Mouse (Mus musculus): ENCODE measurements around the gene Gfra4. TPM values are rescaled to one million over a fixed set of nuclear protein-coding genes. Genes with fewer than 3 reads are reported as not detected.
A peak's percentile ranks its signal among the peaks of the same experiment; 100 is the strongest.

Gene Gfra4
- total RNA-seq, 2 experiments from 2014 or later, result 53.5 to 65.7 TPM

GRCm38 (mm10) chr2:130992818-130993217, 50.1 kb downstream of the Gfra4 start:
- peak in 1 of 2 experiments; percentile 22 for DNase-seq (ENCODE audit: low spot score in 2 of 2)
- intact Hi-C loops (cut with DNase I), result no loop called here

Small RNA genes within 50 kb of the gene (microRNA-seq; reads per million reads assigned to microRNA genes)
- gene Mir6973b, result not detected

Other genes with a start within 250 kb of the Gfra4 start
- 10 to 100 TPM; 66.0 to 77.8 TPM for gene 4930402H24Rik, start 136.7 kb downstream of the Gfra4 start, total RNA-seq (2021)
- 100 to 1,000 TPM; 125 to 128 TPM for gene Atrn, start 136.6 kb downstream of the Gfra4 start, total RNA-seq (2021)
- gene Adam33, start 20.7 kb upstream of the Gfra4 start, total RNA-seq (2021), result 1 to 10 TPM; 4.9 to 9.0 TPM
- under 1 TPM; 0.32 to 0.75 TPM for gene Siglec1, start 43.7 kb upstream of the Gfra4 start, total RNA-seq (2021)
- gene Hspa12b, start 84.2 kb upstream of the Gfra4 start, total RNA-seq (2021), result 10 to 100 TPM in 1 of 2 experiments, 1 to 10 TPM in 1; 7.2 to 11.9 TPM
- not detected for gene Gm11037, start 90.4 kb upstream of the Gfra4 start, total RNA-seq (2021)
- 10 to 100 TPM; 71.1 to 78.3 TPM for gene 1700037H04Rik, start 117.0 kb upstream of the Gfra4 start, total RNA-seq (2021)
- gene Cenpb, start 137.0 kb upstream of the Gfra4 start, total RNA-seq (2021), result 10 to 100 TPM; 75.1 to 88.0 TPM
- gene Cdc25b, start 143.9 kb upstream of the Gfra4 start, total RNA-seq (2021), result 10 to 100 TPM; 13.9 to 22.8 TPM
- gene Spef1, start 144.2 kb upstream of the Gfra4 start, total RNA-seq (2021), result 10 to 100 TPM in 1 of 2 experiments, 1 to 10 TPM in 1; 9.7 to 10.8 TPM
- 10 to 100 TPM; 21.3 to 30.7 TPM for gene Ap5s1, start 164.0 kb upstream of the Gfra4 start, total RNA-seq (2021)
- 1 to 10 TPM; 6.5 to 6.9 TPM for gene Mavs, start 191.0 kb upstream of the Gfra4 start, total RNA-seq (2021)
- 10 to 100 TPM; 67.4 to 72.0 TPM for gene Pank2, start 219.4 kb upstream of the Gfra4 start, total RNA-seq (2021)

Data from left cerebral cortex, postnatal 36 days (tissue).